Mouse (Mus musculus) lung, postnatal 4 days (tissue): ENCODE measurements at regions not wholly inside any gene's neighbourhood (a gene's known extent, or its start where the extent isn't known, plus 50 kb on each side); places are given as distances from the start of the nearest gene placed in this dataset.

Source experiments
- DNase-seq, 2 experiments: peaks; one replicate each; pipeline ENCODE4 v3.0.0; 2021

GRCm38 (mm10) chr4:39508866-39509265, 58.8 kb downstream of the 1700009N14Rik start:
- DNase-seq = no peak

GRCm38 (mm10) chr4:39527492-39527891, 77.4 kb downstream of the 1700009N14Rik start:
- no peak for DNase-seq

GRCm38 (mm10) chr4:39528661-39529060, 78.6 kb downstream of the 1700009N14Rik start:
- no peak for DNase-seq

- DNase-seq = no peak
These were observed 106.1 kb downstream of the 1700009N14Rik start for GRCm38 (mm10) chr4:39556101-39556763.

GRCm38 (mm10) chr4:39597426-39597825, 147.3 kb downstream of the 1700009N14Rik start:
- no peak for DNase-seq

GRCm38 (mm10) chr4:39605046-39605445, 155.0 kb downstream of the 1700009N14Rik start:
- no peak for DNase-seq

GRCm38 (mm10) chr4:39644136-39644535, 194.0 kb downstream of the 1700009N14Rik start:
- no peak for DNase-seq

- no peak for DNase-seq
These were observed 194.8 kb downstream of the 1700009N14Rik start for GRCm38 (mm10) chr4:39644849-39645248.

- DNase-seq = no peak
These were observed 210.4 kb downstream of the 1700009N14Rik start for GRCm38 (mm10) chr4:39660538-39660937.

- no peak for DNase-seq
These were observed 222.5 kb downstream of the 1700009N14Rik start for GRCm38 (mm10) chr4:39672609-39673008.

GRCm38 (mm10) chr4:39695236-39695635, 245.1 kb downstream of the 1700009N14Rik start:
- no peak for DNase-seq

GRCm38 (mm10) chr4:39697565-39697964, 247.5 kb downstream of the 1700009N14Rik start:
- DNase-seq = peak; percentile 61 to 64

- DNase-seq = no peak
These were observed 249.3 kb downstream of the 1700009N14Rik start for GRCm38 (mm10) chr4:39699347-39699746.

- DNase-seq = no peak
These were observed 267.4 kb downstream of the 1700009N14Rik start for GRCm38 (mm10) chr4:39717477-39717876.

GRCm38 (mm10) chr4:39718691-39719090, 268.6 kb downstream of the 1700009N14Rik start:
- no peak for DNase-seq

GRCm38 (mm10) chr4:39719951-39720350, 269.9 kb downstream of the 1700009N14Rik start:
- DNase-seq = no peak

GRCm38 (mm10) chr4:39721524-39721923, 271.4 kb downstream of the 1700009N14Rik start:
- DNase-seq = peak in 1 of 2 experiments; percentile 18

GRCm38 (mm10) chr4:39765586-39765985, 315.5 kb downstream of the 1700009N14Rik start:
- DNase-seq = no peak

GRCm38 (mm10) chr4:39791096-39791495, 341.0 kb downstream of the 1700009N14Rik start:
- no peak for DNase-seq

GRCm38 (mm10) chr4:39809950-39810349, 332.9 kb upstream of the Aco1 start:
- DNase-seq = no peak

- no peak for DNase-seq
These were observed 330.1 kb upstream of the Aco1 start for GRCm38 (mm10) chr4:39812766-39813165.

GRCm38 (mm10) chr4:39815620-39816019, 327.3 kb upstream of the Aco1 start:
- no peak for DNase-seq

GRCm38 (mm10) chr4:39817675-39818074, 325.2 kb upstream of the Aco1 start:
- DNase-seq = no peak

GRCm38 (mm10) chr4:39833634-39834033, 309.2 kb upstream of the Aco1 start:
- DNase-seq = no peak
